Mouse (Mus musculus) ovary, postnatal 14 days (tissue): ENCODE data around the gene Abca16.

Source experiments
- DNase-seq: peaks from one replicate; pipeline ENCODE4 v3.0.0; 2022; ENCODE audit warnings: low spot score

The Abca16 gene

DNA sequence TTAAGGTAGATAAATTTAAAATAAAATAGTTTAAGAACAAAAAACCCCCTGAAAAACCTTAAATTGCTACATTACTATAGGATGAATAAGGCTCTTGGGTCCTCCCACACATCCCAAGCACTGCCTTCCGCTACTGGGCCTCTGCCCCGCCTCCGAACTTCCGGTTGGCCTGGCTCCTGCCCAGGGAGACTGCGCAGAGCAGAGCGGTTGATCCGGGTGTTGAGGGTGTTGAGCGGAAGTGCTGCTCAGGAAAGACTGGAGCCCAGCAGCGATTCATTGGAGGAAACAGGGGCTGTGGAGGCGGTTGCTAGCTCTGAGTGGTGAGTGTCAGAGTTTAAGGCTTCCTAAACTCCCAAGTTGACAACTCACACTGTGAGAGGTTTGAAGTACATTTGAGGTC lies at the start of gene Abca16:
TSS of gene Abca16 (plus strand) at position 201 of the 400 bp plus-strand sequence.
- DNase-seq, result no peak

DNA sequence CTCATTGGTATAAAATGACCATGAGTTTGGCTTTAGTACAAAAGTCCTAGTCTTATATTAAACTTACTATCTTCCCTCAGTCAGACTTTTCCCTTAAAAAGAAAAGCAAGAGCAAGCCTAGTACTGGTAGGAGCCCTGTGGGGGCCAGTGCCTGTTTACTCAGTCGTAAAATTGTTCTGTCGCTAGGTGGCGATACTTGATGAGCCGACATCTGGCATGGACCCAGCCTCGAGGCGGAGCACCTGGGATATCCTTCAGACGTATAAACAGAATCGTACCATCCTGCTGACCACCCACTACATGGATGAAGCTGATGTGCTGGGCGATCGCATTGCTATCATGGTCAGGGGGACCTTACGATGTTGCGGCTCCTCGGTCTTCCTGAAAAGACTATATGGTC lies 48.3 kb upstream of the Abca16 start:
- no peak for DNase-seq

DNA sequence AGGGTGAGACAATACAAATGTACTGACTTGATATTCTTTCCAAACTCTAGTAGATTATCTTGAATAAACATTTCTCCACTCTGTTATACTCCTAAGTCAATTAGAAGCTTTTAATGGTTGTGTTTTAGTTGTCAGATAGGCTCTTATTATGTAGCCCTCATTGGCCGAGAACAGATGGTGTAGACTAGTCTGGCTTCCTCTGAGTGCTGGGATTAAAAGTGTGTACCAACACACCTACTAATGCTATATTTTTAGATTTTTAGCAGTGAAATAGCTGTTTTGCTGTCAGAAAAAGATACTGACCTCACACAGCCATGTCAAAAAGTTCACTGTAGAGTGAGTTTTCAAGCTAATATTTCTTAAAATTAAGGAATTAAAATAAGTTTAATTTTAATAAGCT lies 2.9 kb downstream of the Abca16 start:
- DNase-seq, result no peak

DNA sequence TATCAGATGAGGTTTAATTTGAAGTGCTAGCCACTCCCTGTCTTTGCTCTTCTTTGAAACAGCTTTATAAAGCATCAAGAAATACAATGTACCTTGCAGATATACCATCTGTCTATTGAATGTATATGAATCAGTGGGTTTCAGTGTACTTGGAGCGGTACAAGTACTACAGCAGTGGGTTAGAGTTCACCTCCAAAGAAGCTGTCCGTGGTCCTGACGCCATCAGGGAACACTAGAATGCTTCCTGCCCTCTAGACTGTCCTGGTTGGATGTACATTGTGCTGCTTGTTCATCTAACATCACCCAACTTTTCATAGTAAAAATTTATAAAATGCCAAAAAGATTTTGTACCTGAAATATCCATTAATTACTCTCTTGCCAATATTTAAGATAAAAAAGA lies 17.2 kb downstream of the Abca16 start:
- DNase-seq, result no peak

DNA sequence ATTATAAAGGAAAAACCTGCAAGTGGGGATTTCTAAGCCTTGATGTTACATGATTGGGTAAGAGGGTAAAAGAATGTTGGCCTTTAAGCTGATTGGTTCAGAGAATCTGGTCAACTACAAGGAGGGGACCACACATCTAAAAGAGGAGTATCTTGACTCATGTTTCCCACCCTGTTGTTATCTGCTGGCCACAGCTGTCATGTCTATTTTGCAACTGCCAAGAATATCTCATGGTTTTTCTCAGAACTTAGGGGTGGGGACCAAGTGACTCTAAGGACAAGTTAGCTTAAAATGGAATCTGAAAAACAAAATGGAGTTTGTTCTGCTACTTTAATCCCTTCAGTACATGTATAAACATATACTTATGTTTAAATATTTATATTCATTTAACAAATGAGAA lies 22.0 kb downstream of the Abca16 start:
- DNase-seq, result no peak

DNA sequence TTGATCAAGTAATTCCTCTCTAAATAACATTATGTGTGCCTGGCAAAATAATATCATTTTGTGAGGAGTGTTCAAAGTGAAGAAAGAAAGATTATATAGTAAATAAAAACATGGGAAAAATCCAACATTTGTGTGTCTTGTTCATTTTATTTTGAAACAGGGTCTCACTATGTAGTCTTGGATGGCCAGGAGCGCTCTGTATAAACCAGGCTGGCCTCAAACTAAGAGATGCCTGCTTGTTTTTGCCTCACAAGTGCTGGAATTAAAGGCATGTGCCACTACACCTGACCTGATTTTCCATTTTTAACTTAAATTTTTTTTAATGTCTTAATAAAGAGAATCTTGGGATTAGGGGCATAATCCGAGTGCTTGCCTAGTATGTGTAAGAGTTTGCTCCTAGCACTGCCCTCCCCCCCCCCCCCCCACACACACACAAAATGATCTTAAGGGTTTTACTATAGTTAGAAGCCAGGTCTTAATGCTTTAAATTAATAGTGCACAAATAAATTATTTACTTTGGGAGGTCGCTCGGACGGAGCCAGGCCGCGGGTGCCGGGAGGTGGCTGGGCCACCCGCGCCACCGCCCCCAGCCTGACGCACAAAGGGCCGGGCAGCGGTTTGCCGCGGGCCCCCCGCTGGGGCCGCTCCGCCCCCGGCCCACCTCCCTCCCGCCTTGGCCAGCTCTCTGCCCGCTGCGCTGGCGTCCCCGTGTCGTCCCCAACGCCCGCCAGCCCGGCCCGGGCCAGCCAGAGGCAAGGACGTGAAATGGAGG lies 94.6 kb downstream of the Abca16 start:
- DNase-seq, result no peak

DNA sequence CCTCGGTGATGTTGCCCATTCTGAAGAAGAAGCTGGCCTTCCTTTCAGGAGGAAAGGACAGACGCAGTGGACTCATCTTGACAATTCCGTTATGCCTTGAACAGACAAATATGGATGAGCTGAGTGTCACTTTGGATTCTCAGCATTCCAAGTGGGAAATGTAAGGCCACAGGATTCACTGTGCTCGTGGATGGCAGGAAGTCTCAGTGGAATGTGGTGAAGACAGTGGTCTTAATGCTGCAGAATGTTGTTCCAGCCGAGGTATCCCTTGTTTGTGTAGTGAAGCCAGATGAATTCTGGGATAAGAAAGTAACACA lies 95.2 kb downstream of the Abca16 start:
- no peak for DNase-seq

DNA sequence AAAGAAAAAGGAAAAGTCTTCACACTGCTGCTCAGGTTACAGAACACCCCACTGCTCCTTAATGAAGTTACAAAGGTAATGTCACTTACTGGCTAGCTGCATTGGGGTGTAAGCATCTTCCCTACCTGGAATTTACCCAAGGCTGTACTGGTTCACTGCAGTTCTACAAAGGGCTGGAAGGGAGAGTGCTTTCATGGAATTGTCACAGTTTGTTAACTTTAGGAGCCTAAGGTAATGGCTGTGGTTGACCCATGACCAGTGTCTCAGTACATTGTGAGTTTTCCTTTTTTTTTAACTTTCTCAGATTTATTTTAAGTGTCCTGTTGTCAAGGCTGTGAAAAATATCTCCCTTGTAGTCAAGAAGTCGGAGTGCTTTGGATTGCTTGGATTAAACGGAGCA lies 125.4 kb downstream of the Abca16 start:
- DNase-seq, result no peak

DNA sequence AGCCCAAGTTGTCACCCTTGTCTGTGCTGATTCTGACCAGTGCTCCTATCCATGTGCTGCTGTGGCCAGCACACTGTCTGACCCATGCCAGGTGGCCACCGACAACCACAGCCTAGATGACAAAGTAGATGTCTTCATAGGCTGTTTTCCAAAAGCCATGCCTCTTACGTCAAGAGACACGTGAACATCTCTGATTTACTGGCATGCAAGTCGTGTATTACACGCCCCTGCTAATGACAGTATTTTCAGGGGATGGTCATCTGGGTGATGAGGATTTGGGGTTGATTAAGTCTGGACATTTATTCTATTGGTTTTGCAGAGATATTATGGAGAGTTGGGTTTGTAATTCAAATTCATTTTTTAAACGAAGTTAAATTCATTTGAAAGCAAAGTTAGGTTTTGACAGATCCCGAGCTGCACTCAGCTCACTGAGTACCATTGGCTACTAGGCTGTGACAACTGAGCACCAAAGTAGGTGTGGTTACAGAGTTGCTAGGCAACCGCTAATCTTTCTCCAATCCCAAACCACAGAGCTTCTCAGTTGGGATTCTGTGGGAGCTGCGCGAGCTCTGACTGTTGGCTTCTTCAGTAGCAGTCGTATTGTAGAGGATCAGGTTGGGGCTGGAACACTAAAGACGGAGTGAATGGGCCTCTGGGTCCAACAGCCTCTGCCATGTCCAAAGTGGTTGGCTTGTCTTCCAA lies 143.2 kb downstream of the Abca16 start:
- DNase-seq, result no peak

DNA sequence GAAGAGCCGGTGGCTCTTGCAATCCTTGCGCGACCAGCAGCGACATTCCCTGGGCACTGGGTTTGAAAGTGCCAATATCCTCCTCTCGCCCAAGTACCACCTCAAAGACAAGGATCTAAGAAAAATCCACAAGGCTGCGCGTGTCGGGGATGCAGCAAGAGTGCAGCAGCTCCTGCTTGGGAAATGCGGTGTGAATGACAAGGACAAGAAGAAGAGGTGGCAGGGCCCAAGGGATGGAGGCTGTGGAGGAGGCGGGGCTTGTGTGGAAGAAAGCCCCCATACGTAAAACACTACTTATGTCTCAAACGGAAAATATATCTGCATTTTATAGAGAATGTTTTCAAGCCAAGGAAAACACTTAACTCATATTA lies 143.7 kb downstream of the Abca16 start:
- no peak for DNase-seq

DNA sequence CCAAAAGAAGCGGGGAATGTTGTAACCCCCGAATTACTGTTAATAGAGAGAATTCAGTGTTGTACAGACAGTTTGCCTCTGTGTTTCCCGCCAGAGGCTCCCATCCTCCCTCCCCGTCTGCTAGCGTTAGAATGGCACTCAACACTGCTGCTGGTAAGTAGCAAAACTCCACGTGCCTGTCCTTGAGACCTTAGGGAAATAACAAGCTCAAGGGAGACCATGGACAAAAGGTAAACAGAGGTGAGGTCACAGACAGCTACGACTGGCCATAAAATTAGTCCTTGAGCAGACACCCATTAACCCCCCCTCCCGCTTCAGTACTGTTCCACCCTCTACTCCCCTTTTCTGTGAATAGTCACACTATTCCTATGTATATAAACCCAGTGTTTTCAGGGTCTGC lies 157.9 kb downstream of the Abca16 start:
- no peak for DNase-seq

DNA sequence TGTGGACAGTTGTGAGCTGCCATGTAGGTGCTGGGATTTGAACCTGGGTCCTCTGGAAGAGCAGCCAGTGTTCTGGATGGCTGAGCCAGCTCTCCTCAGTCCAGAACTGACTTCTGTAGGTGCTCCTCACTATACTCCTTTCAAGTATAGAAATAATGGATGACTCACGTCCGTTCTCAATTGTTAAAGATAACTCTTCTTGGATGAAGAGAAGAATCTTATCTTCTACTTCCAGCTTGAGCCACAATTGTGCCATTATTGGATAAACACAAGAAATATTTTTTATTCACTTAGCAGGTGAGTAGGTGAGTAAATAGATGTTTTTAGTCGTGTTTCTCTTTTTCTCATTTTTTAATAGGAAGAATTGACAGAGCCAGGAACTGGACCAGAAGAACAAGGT lies 167.1 kb downstream of the Abca16 start:
- DNase-seq, result no peak
